Mouse (Mus musculus): Measurements from ENCODE around the gene Tbc1d10c.

Tbc1d10c gene

DNA sequence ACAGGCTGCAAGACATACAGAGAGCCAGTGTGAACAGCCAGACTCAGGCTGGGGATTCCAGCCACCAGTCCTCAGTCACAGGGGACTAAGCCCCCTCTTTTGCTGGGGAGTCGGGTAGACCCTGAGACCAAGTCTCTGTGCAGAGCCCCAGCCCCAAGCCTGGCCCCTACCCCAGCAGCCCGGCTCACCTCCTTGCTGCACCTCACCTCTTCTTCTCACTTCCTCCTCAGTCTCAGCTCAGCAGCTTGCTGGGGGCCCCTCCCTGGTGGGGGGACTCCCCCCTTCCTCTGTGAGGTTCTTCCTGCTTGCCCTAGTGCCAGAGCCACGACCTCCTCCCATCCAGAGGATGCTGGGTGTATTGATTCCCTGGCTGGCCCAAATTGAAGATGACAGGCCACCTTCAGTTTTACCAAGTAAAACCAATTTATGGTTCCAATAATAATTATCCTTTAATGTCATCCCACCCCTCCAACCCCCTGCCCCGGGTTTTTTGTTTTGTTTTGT is at the start of gene Tbc1d10c:
Tbc1d10c (minus strand) TSS at position 454 of the 504 bp plus-strand sequence.
- in situ Hi-C loops (cut with MboI; ENCODE audit: low pct_unique_long_range_greater_than_20kb in 1 of 2, low sequenced_read_pairs in 2 of 2, unreplicated experiment in 1 of 2), result no loop called here

GRCm38 (mm10) chr19:4240247-4240668 is 49.2 kb upstream of the Tbc1d10c start:
- in situ Hi-C loops (cut with MboI; ENCODE audit: low pct_unique_long_range_greater_than_20kb in 1 of 2, low sequenced_read_pairs in 2 of 2, unreplicated experiment in 1 of 2), result loop anchor here in 1 of 2 experiments (5.0 kb wide), 1 partner anchor 33 kb away; no protein-coding TSS in a partner anchor

DNA sequence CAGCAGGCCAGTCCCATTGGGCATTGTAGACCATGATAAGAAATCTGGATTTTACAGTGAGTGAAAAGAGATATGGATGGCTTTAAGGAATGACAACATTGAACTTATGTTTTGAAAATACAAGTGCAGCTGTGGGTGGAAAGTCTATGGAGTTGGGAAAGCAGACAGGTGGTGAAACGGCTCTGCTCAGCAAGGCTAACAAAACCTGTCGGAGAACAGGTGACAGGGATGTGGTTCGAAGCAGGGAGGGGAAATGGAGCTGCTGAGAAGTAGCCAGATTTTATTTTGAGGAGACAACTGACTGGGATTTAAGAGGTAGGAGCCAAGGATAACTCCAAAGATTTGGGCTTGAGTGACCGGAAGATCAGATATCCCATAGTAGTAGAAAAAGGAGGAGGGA is 43.5 kb upstream of the Tbc1d10c start:
- in situ Hi-C loops (cut with MboI; ENCODE audit: low pct_unique_long_range_greater_than_20kb in 1 of 2, low sequenced_read_pairs in 2 of 2, unreplicated experiment in 1 of 2), result no loop called here

- in situ Hi-C loops (cut with MboI; ENCODE audit: low pct_unique_long_range_greater_than_20kb in 1 of 2, low sequenced_read_pairs in 2 of 2, unreplicated experiment in 1 of 2), result no loop called here
Measured at GRCm38 (mm10) chr19:4232651-4233050, 41.6 kb upstream of the Tbc1d10c start.

GRCm38 (mm10) chr19:4232186-4232572 is 41.1 kb upstream of the Tbc1d10c start:
- in situ Hi-C loops (cut with MboI; ENCODE audit: low pct_unique_long_range_greater_than_20kb in 1 of 2, low sequenced_read_pairs in 2 of 2, unreplicated experiment in 1 of 2), result no loop called here

DNA sequence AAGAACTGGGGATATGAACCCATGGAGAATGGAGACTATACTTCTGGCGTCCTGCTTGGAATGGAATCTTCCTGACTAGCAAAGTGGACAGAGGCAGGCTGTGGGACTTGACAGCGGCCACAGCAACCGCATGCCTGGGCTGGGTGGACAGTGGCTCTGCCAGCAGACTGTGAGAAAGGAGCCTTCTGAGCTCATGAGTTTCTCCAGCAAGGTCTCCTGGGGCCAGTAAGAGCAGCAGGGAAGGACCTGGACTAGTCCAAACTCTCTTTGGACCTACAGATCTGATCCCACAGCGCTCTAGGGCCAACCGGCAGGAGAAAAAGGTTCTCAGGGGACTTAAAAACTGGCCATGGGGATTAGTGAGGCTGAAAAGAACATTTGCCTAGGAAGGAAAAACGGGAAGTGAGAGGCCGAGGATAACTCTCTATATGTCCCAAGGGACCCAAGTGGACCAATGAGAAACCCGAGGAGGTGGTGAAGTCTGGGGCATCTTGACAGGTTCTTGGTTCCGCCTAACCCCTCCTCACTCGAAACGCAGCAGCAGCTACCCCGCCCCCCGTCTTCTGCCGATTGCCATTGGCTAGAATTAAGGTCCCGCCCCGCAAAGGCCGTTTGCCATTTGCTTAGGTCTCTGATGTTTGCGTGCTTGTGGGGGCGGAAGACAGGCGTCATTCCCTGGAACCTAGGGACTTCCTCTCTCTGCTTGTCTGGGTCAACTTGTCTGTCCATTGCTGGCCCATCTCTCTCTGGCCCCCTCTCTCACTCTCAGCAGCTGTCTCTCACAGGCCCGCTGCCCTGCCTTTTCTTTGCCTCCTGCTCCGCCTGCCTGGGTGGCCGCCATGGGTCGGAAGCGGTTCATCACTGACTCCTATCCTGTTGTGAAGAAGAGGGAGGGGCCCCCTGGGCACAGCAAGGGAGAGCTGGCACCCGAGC is 40.4 kb upstream of the Tbc1d10c start, which contains the start of gene Pold4:
Pold4 (plus strand) TSS at position 647 of the 933 bp plus-strand sequence.
- in situ Hi-C loops (cut with MboI; ENCODE audit: low pct_unique_long_range_greater_than_20kb in 1 of 2, low sequenced_read_pairs in 2 of 2, unreplicated experiment in 1 of 2), result no loop called here

DNA sequence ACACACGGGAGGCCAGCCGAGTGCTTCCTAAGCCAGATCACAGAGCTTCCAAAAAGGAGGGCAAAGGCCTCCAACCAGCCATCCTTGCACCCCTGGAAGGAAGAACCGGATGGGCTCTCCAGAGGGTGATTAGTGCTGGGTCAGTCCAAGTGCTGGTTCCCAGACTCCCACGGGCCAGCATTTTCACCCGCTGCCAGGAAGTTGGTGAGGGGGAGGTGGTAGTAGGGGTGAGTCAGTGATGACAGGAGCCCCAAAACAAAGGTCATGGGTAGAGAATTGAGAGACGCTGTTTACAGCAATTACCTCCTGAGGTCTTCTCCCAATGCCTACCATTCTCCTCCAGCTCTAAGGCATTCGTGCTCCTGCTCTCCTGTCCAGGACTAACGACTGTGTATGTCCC is 39.3 kb upstream of the Tbc1d10c start:
- in situ Hi-C loops (cut with MboI; ENCODE audit: low pct_unique_long_range_greater_than_20kb in 1 of 2, low sequenced_read_pairs in 2 of 2, unreplicated experiment in 1 of 2), result no loop called here

- in situ Hi-C loops (cut with MboI; ENCODE audit: low pct_unique_long_range_greater_than_20kb in 1 of 2, low sequenced_read_pairs in 2 of 2, unreplicated experiment in 1 of 2), result no loop called here
Measured at GRCm38 (mm10) chr19:4229451-4230076, 38.5 kb upstream of the Tbc1d10c start.

- in situ Hi-C loops (cut with MboI; ENCODE audit: low pct_unique_long_range_greater_than_20kb in 1 of 2, low sequenced_read_pairs in 2 of 2, unreplicated experiment in 1 of 2), result no loop called here
Measured at GRCm38 (mm10) chr19:4228891-4229290, 37.8 kb upstream of the Tbc1d10c start.

DNA sequence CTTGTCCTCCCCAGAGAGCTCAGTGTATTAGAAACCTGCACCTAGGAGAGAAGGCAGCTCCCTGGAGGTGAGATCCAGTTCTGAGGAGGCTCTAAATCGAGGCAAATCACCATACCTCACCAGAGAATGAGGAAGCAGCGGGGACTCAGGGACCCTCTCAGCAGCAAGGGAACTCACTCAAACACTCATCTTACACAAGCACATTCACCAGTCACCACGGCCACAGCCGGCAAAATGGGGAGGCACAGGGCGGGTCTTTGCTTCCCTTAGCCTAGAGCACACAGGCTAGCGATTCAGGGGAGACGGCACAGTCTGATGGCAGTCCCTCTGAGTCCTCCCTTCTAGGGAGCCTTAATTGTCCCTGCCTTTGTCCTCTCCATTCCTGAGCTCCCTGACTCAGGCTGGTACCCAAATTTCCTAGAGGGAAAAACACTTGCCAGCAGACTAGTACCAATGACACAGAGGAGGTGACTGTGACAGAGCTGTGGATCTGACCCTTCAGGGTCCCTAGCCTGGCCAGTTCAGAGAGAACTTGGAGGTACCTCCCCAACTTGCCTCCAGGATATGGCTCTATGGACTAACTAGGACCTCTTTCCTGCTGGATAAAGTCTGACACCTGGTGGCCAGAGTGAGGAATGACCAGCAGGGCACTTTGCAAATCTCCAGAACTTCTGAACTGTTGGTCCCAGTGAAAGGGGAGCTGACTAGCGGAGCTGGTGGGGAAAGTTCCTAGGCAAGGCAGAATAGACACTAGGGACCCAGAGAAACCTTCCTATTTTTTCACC is 37.0 kb upstream of the Tbc1d10c start:
- in situ Hi-C loops (cut with MboI; ENCODE audit: low pct_unique_long_range_greater_than_20kb in 1 of 2, low sequenced_read_pairs in 2 of 2, unreplicated experiment in 1 of 2), result no loop called here

DNA sequence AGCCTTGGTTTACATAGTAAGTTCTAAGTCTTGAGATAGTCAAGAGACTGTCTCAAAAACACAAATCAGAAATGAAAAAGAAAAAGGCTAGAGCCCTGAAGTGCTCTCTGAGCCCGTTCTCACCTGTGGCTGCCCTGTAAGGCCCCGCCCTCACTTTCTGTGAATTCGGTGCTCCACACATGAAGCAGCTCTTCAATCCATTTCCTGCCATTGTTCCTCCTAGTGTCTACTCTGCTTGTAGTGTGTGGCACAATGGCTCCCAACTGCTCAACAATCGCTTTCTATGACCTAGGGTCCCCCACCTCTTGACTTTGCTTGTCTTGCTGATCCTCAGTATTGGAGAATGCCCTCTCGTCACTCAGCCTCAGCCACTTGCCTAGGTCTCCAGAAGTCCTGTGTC is 36.4 kb upstream of the Tbc1d10c start:
- in situ Hi-C loops (cut with MboI; ENCODE audit: low pct_unique_long_range_greater_than_20kb in 1 of 2, low sequenced_read_pairs in 2 of 2, unreplicated experiment in 1 of 2), result no loop called here

- in situ Hi-C loops (cut with MboI; ENCODE audit: low pct_unique_long_range_greater_than_20kb in 1 of 2, low sequenced_read_pairs in 2 of 2, unreplicated experiment in 1 of 2), result no loop called here
Measured at GRCm38 (mm10) chr19:4226779-4227178, 35.7 kb upstream of the Tbc1d10c start.

GRCm38 (mm10) chr19:4222165-4222564 is 31.1 kb upstream of the Tbc1d10c start:
- in situ Hi-C loops (cut with MboI; ENCODE audit: low pct_unique_long_range_greater_than_20kb in 1 of 2, low sequenced_read_pairs in 2 of 2, unreplicated experiment in 1 of 2), result no loop called here

GRCm38 (mm10) chr19:4220957-4221743 is 30.1 kb upstream of the Tbc1d10c start:
- in situ Hi-C loops (cut with MboI; ENCODE audit: low pct_unique_long_range_greater_than_20kb in 1 of 2, low sequenced_read_pairs in 2 of 2, unreplicated experiment in 1 of 2), result no loop called here

- in situ Hi-C loops (cut with MboI; ENCODE audit: low pct_unique_long_range_greater_than_20kb in 1 of 2, low sequenced_read_pairs in 2 of 2, unreplicated experiment in 1 of 2), result no loop called here
Measured at GRCm38 (mm10) chr19:4220416-4220815, 29.3 kb upstream of the Tbc1d10c start.

- in situ Hi-C loops (cut with MboI; ENCODE audit: low pct_unique_long_range_greater_than_20kb in 1 of 2, low sequenced_read_pairs in 2 of 2, unreplicated experiment in 1 of 2), result no loop called here
Measured at GRCm38 (mm10) chr19:4219943-4220342, 28.9 kb upstream of the Tbc1d10c start.

DNA sequence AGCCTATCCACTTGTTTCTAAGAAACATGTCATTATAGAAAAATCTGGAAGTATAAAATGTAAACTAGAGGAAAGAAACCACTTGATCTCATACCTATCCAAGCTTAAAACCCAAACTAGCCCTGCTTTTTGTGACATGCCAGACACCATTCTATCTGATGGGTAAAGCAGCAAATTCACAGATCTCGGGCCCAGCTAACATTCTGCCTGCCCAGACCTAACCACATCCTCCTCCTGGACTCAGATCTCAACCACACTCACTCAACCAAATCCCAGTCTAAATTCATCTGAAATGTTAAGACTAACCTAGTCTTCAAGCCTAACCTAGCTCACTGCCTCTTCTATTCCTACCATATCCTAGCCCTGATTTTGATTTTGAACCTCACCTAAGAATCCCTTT is 27.7 kb upstream of the Tbc1d10c start:
- in situ Hi-C loops (cut with MboI; ENCODE audit: low pct_unique_long_range_greater_than_20kb in 1 of 2, low sequenced_read_pairs in 2 of 2, unreplicated experiment in 1 of 2), result no loop called here

DNA sequence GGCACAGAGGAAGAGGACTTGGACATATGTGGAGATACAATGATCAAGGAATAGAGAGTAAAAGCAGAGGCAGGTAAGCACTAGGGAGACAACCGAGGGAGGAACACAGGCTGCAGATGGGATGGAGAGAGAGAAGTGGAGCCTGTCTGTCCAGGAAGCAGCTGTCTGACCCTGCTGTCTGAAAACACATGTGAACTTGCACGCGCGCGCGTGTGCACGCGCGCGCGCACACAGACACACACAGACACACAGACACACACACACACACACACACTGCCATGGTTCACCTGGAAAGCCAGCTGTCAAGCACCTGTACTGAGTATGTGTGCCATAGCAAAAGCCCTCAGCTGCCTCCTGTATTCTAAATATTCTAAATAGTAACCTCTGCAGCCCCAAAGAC is 27.2 kb upstream of the Tbc1d10c start:
- in situ Hi-C loops (cut with MboI; ENCODE audit: low pct_unique_long_range_greater_than_20kb in 1 of 2, low sequenced_read_pairs in 2 of 2, unreplicated experiment in 1 of 2), result no loop called here

All from mouse embryonic stem cell (cell line).